11 mouse cellular contexts compared by ENCODE assay signal in the genomic region with DNA sequence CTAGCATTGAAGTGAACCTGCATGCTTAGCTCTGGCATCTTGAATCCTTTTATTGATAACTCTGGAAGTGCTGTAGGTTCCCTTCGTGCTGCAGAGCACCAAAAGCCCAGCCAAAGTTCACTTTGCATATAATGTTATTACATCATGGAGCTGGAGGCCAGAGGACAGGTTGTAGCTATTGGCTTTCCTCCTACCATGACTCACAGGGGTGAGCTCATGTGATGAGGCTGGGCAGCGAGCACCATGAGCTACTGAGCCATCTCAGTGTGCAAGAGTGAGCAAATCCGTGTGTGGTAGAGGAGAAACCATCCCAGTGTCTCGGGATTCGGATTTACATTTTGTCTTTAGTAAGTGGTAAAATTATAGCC. TPM values are rescaled to one million over a fixed set of nuclear protein-coding genes. Genes with fewer than 3 reads are reported as not detected.
A peak's percentile ranks its signal among the peaks of the same experiment; 100 is the strongest.
DNase-seq lines count a peak whose midpoint lies in the region; ATAC-seq and TF ChIP-seq lines count a peak whose summit lies in the region.
"Had no signal": no experiment of that assay in that cellular context is flagged by ENCODE, and none has a peak within 500 bp of the region (broad histone marks: within the 10 kb centered on the region; RNA-seq: fewer than 3 reads in every experiment).

No protein-coding gene starts in this region.

- TF ChIP-seq CTCF in liver, adult 2 months (IDR thresholded peaks at IDR 0.05; ENCODE audit: low read depth, low read length) = no peak

- no peak overlapping the region for H3K4me2 ChIP-seq in hindbrain, embryonic 11.5 days (replicated peaks; ENCODE audit: low read depth, low read length)

- H3K4me1 ChIP-seq in liver, adult 2 months (ENCODE audit: control insufficient read depth, insufficient read depth, low read length) = peaks cover 8% of the 10 kb centered on the region
- no peaks in the 10 kb centered on the region for H3K4me1 ChIP-seq in hindbrain, embryonic 11.5 days (replicated peaks; ENCODE audit: control insufficient read depth, insufficient read depth, low read length)

- no peak for TF ChIP-seq POLR2A in liver, adult 2 months (IDR thresholded peaks at IDR 0.05; ENCODE audit: extremely low read depth, insufficient read depth, low read length)

- peak overlapping the region; percentile 32; the same call in 1 of the 2 replicates for H3K27ac ChIP-seq in liver, adult 2 months (replicated peaks; ENCODE audit: insufficient read depth, low read depth, low read length)
- H3K27ac ChIP-seq in hindbrain, embryonic 11.5 days (ENCODE audit: low read depth, low read length) = no peak overlapping the region

- no peak overlapping the region for H3K4me3 ChIP-seq in liver, adult 2 months (ENCODE audit: insufficient read depth, low read depth, low read length)
- H3K4me3 ChIP-seq in hindbrain, embryonic 11.5 days (ENCODE audit: low read depth, low read length) = no peak overlapping the region

- peaks cover 39% of the 10 kb centered on the region for H3K36me3 ChIP-seq in liver, adult 2 months (ENCODE audit: control insufficient read depth, insufficient read depth, low read length)
- peaks cover 6% of the 10 kb centered on the region for H3K36me3 ChIP-seq in hindbrain, embryonic 11.5 days (ENCODE audit: control insufficient read depth, insufficient read depth, low read length)

- no peaks in the 10 kb centered on the region for H3K9me3 ChIP-seq in hindbrain, embryonic 11.5 days (ENCODE audit: control insufficient read depth, low read length)

- WGBS in liver, adult 2 months = 47% methylated on average over 5 of the region's 5 CpGs
- 91% methylated on average over 5 of the region's 5 CpGs for WGBS in hindbrain, embryonic 11.5 days

- H3K9ac ChIP-seq in liver, adult 2 months (ENCODE audit: low read depth, low read length) = no peak overlapping the region
- no peak overlapping the region for H3K9ac ChIP-seq in hindbrain, embryonic 11.5 days (ENCODE audit: low read depth, low read length)

- DNase-seq in adrenal gland, adult 2 months = peak; percentile 65
- no peak for DNase-seq in adrenal gland, adult 18-20 months (ENCODE audit: low spot score in 2 of 2)
- peak; percentile 68 for DNase-seq in liver, adult 2 months (ENCODE audit: extremely low read depth, low read depth, low spot score)
- DNase-seq in liver = no peak
- DNase-seq in cerebellum, postnatal 10 days = peak; percentile 42 to 58
- DNase-seq in retina, embryonic 14.5 days (ENCODE audit: low spot score) = no peak
- DNase-seq in hindbrain, embryonic 11.5 days (ENCODE audit: low spot score) = no peak
- DNase-seq: kidney, adult 8-10 months; lung, postnatal 4 days had no signal

- 0 out of 2 replicates have a peak, but pooled peaks have one; percentile 22 for ATAC-seq in monocyte, adult 5-6 weeks (replicated peaks; ENCODE audit: insufficient number of reproducible peaks, low FRiP score, low TSS enrichment, poor library complexity, severe bottlenecking)
- no peak for ATAC-seq in hindbrain, embryonic 11.5 days (ENCODE audit: low FRiP score)

- H3K79me2 ChIP-seq in liver, adult 2 months (ENCODE audit: control insufficient read depth, insufficient read depth, low read length) = peaks cover 13% of the 10 kb centered on the region; the same call in 1 of the 2 replicates

- H3K27me3 ChIP-seq in liver, adult 2 months (ENCODE audit: control insufficient read depth, insufficient read depth, low read length) = no peaks in the 10 kb centered on the region
- H3K27me3 ChIP-seq in hindbrain, embryonic 11.5 days (ENCODE audit: control insufficient read depth, insufficient read depth, low read length) = no peaks in the 10 kb centered on the region

RNA-seq across cellular contexts. Expression of gene Lysmd3, which starts 6.9 kb away (rescaled TPM):
- 10 to 100 TPM; 21.3 to 23.4 TPM for total RNA-seq in adrenal gland, adult 2 months (2021)
- polyA plus RNA-seq in adrenal gland, adult 2 months (2012; rRNA removed) = 1.7 and 2.5 TPM in 2 replicates
- total RNA-seq in adrenal gland, adult 18-20 months (2021) = 10 to 100 TPM; 15.5 to 22.1 TPM
- total RNA-seq in liver, adult 2 months (2014; rRNA removed) = 30.5 and 32.5 TPM in 2 replicates
- 5.7 and 8.8 TPM in 2 replicates for polyA plus RNA-seq in liver, adult 2 months (2012; rRNA removed)
- total RNA-seq in monocyte, adult 5-6 weeks (2017) = 52.9 to 67.6 TPM (median 55.5 TPM) in 3 replicates
- 33.5 and 33.6 TPM in 2 replicates for polyA plus RNA-seq in hindbrain, embryonic 11.5 days (2014; fragmentation: Nextera tagmentation; extraction: Ambion mirVana)

RNA-seq across cellular contexts. Expression of gene Adgrv1, which starts 31.4 kb away (rescaled TPM):
- 1 to 10 TPM; 1.2 to 2.0 TPM for total RNA-seq in adrenal gland, adult 2 months (2021)
- 0.58 and 0.79 TPM in 2 replicates for polyA plus RNA-seq in adrenal gland, adult 2 months (2012; rRNA removed)
- total RNA-seq in adrenal gland, adult 18-20 months (2021) = 1 to 10 TPM; 1.5 to 1.9 TPM
- total RNA-seq in liver, adult 2 months (2014; rRNA removed) = 2.9 and 3.1 TPM in 2 replicates
- 1.5 and 1.8 TPM in 2 replicates for polyA plus RNA-seq in liver, adult 2 months (2012; rRNA removed)
- total RNA-seq in monocyte, adult 5-6 weeks (2017) = 0.38 to 0.97 TPM in 2 of 3 replicates, not detected in the other
- 40.3 and 54.5 TPM in 2 replicates for polyA plus RNA-seq in hindbrain, embryonic 11.5 days (2014; fragmentation: Nextera tagmentation; extraction: Ambion mirVana)
- total RNA-seq: common myeloid progenitor, adult 5-6 weeks had no signal

RNA-seq across cellular contexts. Expression of gene Polr3g, which starts 46.5 kb away (rescaled TPM):
- 1 to 10 TPM; 4.5 to 6.6 TPM for total RNA-seq in adrenal gland, adult 2 months (2021)
- polyA plus RNA-seq in adrenal gland, adult 2 months (2012; rRNA removed) = 1.4 TPM in 2 replicates
- 1 to 10 TPM; 4.5 to 5.8 TPM for total RNA-seq in adrenal gland, adult 18-20 months (2021)
- total RNA-seq in liver, adult 2 months (2014; rRNA removed) = 7.9 and 8.7 TPM in 2 replicates
- polyA plus RNA-seq in liver, adult 2 months (2012; rRNA removed) = 1.9 and 4.2 TPM in 2 replicates
- 3.7 to 20.3 TPM (median 12.0 TPM) in 3 replicates for total RNA-seq in monocyte, adult 5-6 weeks (2017)
- polyA plus RNA-seq in hindbrain, embryonic 11.5 days (2014; fragmentation: Nextera tagmentation; extraction: Ambion mirVana) = 10.7 and 12.8 TPM in 2 replicates

RNA-seq across cellular contexts. Expression of gene Mblac2, which starts 46.8 kb away (rescaled TPM):
- 10 to 100 TPM; 10.6 to 12.4 TPM for total RNA-seq in adrenal gland, adult 2 months (2021)
- 5.6 and 5.7 TPM in 2 replicates for polyA plus RNA-seq in adrenal gland, adult 2 months (2012; rRNA removed)
- 1 to 10 TPM; 8.2 to 8.3 TPM for total RNA-seq in adrenal gland, adult 18-20 months (2021)
- total RNA-seq in liver, adult 2 months (2014; rRNA removed) = 5.8 and 6.3 TPM in 2 replicates
- polyA plus RNA-seq in liver, adult 2 months (2012; rRNA removed) = 4.9 and 5.5 TPM in 2 replicates
- total RNA-seq in monocyte, adult 5-6 weeks (2017) = 1.6 to 4.1 TPM (median 2.7 TPM) in 3 replicates
- 8.7 and 8.8 TPM in 2 replicates for polyA plus RNA-seq in hindbrain, embryonic 11.5 days (2014; fragmentation: Nextera tagmentation; extraction: Ambion mirVana)

Comparison
In these comparisons a context has a peak if more than half of its experiments do, and no peak if none do; other contexts are left out.
1. DNase-seq: peak in adrenal gland, adult 2 months (single experiment), liver, adult 2 months (single experiment) and cerebellum, postnatal 10 days (2 of 2); none in adrenal gland, adult 18-20 months (0 of 2), liver (single experiment), retina, embryonic 14.5 days (single experiment) and hindbrain, embryonic 11.5 days (single experiment).